Mouse (Mus musculus) hindbrain, embryonic 12.5 days (tissue): ENCODE measurements at regions not wholly inside any gene's neighbourhood (a gene's known extent, or its start where the extent isn't known, plus 50 kb on each side); places are given as distances from the start of the nearest gene placed in this dataset.

Experiments
- ATAC-seq: fragments of 200-750 bp; cut with Nextera tagmentation; 2 replicates; pipeline ENCODE4 v1.8.0; 2017; ENCODE audit warnings: moderate TSS enrichment; ENCODE audit not compliant: low FRiP score
- H3K27ac ChIP-seq: fragments of 300-500 bp; sonication (generic); 2 replicates; pipeline ENCODE4 v1.5.1; 2016; ENCODE audit warnings: mild to moderate bottlenecking
- H3K27me3 ChIP-seq: fragments of 300-500 bp; sonication (generic); 2 replicates; pipeline ENCODE4 v1.6.1; 2016; ENCODE audit warnings: mild to moderate bottlenecking
- H3K36me3 ChIP-seq: fragments of 300-500 bp; sonication (generic); 2 replicates; pipeline ENCODE4 v1.6.1; 2016; ENCODE audit warnings: mild to moderate bottlenecking
- H3K4me1 ChIP-seq: fragments of 300-500 bp; sonication (generic); 2 replicates; pipeline ENCODE4 v1.6.1; 2016
- H3K4me2 ChIP-seq: fragments of 300-500 bp; sonication (generic); replicated peaks from 2 replicates; pipeline ENCODE4 v1.6.1; 2016; ENCODE audit warnings: mild to moderate bottlenecking
- H3K4me3 ChIP-seq: fragments of 300-500 bp; sonication (generic); 2 replicates; pipeline ENCODE4 v1.5.1; 2016; ENCODE audit warnings: mild to moderate bottlenecking
- H3K9ac ChIP-seq: fragments of 300-500 bp; sonication (generic); 2 replicates; pipeline ENCODE4 v1.6.1; 2016; ENCODE audit warnings: mild to moderate bottlenecking, moderate library complexity
- H3K9me3 ChIP-seq: fragments of 300-500 bp; sonication (generic); replicated peaks from 2 replicates; pipeline ENCODE4 v1.6.1; 2016; ENCODE audit warnings: mild to moderate bottlenecking
- WGBS: fragments of 180-500 bp; shearing (Covaris S2); methylation state at CpG from one replicate; pipeline ENCODE4 v1.1.7; 2016; 5-methylcytosine and 5-hydroxymethylcytosine counted together

DNA sequence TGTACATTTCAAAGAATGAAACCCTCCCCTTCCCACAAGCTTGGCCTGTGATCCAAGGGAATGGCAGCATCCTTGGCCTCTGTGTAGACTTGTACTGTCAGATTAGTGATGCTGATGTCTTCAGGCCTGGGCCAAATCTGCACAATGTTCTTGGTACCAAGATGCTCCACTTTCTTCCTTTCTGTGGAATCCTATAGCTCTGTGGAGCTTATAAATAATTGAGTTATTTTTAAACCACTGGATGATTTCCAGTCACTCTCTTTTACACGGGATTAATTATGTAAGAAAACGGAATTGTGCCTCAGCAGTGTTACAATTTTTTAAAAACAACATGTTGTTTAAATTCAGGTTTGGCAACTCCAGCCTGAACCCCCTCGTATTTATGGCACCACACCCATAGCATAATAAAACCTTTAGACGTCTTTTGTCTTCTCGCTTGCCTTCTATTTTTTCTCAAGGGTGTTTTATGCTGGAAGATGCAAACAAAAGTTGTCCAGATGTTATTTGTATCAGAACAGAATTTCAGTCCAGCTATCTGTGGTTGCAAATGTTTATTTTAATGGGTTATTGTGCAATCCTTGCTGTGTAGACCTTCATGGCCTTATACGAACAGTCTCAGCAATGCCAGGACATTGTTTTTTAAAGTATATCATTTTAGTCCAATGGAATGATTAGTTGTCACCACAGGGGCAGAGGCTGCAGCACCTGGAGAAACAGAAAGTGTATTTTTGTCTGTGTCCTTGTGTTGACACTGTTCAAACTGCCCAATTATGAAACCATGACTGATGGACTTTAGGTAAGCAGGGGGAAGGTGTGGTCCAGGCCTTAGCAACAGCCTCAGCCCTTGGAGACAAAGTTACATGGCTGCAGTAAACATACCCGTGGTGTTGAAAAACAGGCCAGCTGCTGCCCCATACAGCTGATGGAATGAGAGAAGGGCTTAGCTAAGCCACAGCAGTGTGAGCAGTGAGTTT, 630.4 kb upstream of the Zeb2 start:
- H3K4me3 ChIP-seq: no peak overlapping the region
- no peak overlapping the region for H3K27ac ChIP-seq
- no peak overlapping the region for H3K9ac ChIP-seq
- no peak overlapping the region for H3K4me2 ChIP-seq
- WGBS: 82% methylated on average over 7 of the region's 7 CpGs
- no peaks in the 10 kb centered on the region for H3K9me3 ChIP-seq
- H3K27me3 ChIP-seq: no peaks in the 10 kb centered on the region
- no peaks in the 10 kb centered on the region for H3K36me3 ChIP-seq
- no peaks in the 10 kb centered on the region for H3K4me1 ChIP-seq
- ATAC-seq: no peak

DNA sequence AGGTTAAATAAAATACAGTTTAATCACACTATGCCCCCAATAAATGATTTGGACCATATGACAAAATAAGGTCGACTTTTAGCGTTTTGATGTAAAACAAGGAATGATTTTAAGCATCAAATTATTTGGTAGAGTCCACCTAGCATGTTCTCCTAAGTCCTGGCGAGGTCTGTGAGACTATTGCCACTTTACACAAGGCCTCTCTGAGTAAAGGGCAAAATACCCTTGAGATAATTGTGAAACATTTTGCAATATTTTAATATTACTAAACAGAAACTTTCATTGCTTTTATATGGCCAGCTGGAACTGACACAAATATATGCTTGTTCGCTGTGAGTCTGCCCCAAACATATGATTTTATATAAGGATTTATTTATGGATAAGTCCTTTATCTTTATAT, 629.4 kb upstream of the Zeb2 start:
- Histone ChIP-seq H3K27ac (no peak overlapping the region), H3K9me3 (no peaks in the 10 kb centered on the region), H3K27me3 (no peaks in the 10 kb centered on the region), H3K4me3 (no peak overlapping the region), H3K9ac (no peak overlapping the region), H3K36me3 (no peaks in the 10 kb centered on the region), H3K4me2 (no peak overlapping the region), H3K4me1 (no peaks in the 10 kb centered on the region)
- WGBS: 86% methylated on average over 4 of the region's 4 CpGs
- no peak for ATAC-seq

GRCm38 (mm10) chr2:45736278-45736677, 619.1 kb upstream of the Zeb2 start:
- Histone ChIP-seq H3K9me3 (no peaks in the 10 kb centered on the region), H3K4me2 (no peak overlapping the region), H3K9ac (no peak overlapping the region), H3K4me1 (no peaks in the 10 kb centered on the region), H3K36me3 (no peaks in the 10 kb centered on the region), H3K4me3 (no peak overlapping the region), H3K27me3 (no peaks in the 10 kb centered on the region), H3K27ac (no peak overlapping the region)
- no peak for ATAC-seq
- WGBS: 28% methylated on average over 2 of the region's 2 CpGs

GRCm38 (mm10) chr2:45713997-45714396, 596.8 kb upstream of the Zeb2 start:
- 89% methylated on average over 4 of the region's 4 CpGs for WGBS
- no peak overlapping the region for H3K9ac ChIP-seq
- H3K4me2 ChIP-seq: no peak overlapping the region
- H3K36me3 ChIP-seq: no peaks in the 10 kb centered on the region
- H3K9me3 ChIP-seq: no peaks in the 10 kb centered on the region
- no peaks in the 10 kb centered on the region for H3K4me1 ChIP-seq
- no peak overlapping the region for H3K4me3 ChIP-seq
- no peaks in the 10 kb centered on the region for H3K27me3 ChIP-seq
- H3K27ac ChIP-seq: no peak overlapping the region
- no peak for ATAC-seq

DNA sequence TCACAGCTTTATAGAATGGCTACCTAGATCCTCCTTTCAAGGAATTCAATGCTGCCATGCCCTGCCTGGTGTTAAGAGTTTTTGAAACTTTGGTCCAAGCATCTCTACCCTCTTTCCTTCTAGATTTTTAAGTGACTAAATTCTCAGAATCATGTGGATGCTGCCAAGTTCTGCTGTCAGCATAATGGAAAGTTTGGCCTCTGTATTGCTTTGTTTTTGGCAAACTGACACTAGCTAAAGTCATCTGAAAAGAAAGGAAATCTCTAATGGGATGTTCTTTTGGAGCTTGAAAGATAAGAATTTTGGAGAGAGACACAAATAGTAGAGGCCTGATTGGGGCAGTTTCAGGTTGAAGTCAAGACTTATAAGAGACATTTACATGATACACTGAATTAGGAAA, 589.8 kb upstream of the Zeb2 start:
- ATAC-seq: no peak
- H3K4me2 ChIP-seq: no peak overlapping the region
- H3K4me1 ChIP-seq: no peaks in the 10 kb centered on the region
- no peak overlapping the region for H3K27ac ChIP-seq
- H3K36me3 ChIP-seq: no peaks in the 10 kb centered on the region
- H3K9me3 ChIP-seq: no peaks in the 10 kb centered on the region
- H3K9ac ChIP-seq: no peak overlapping the region
- H3K4me3 ChIP-seq: no peak overlapping the region
- no peaks in the 10 kb centered on the region for H3K27me3 ChIP-seq

DNA sequence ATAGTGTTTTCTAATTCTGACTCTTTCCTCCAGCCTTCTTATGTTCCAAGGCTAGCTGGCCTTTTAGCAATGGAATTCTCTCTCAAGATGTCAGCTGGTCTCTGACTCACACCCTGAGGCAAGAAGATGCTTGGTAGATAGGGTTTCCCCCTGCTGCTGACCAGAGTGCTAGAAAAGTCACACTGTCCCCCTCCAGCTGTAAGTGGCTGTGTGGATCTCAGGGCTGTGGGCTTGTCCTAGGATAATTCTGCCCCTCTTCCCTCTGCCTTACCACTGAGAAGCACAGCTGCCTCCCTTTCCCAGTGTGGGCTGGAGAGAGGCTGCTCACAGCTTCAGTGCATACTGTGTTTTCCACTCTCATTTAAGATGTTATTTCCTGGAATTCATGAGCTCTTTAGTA, 585.3 kb upstream of the Zeb2 start:
- no peak overlapping the region for H3K4me2 ChIP-seq
- H3K4me1 ChIP-seq: no peaks in the 10 kb centered on the region
- no peak overlapping the region for H3K4me3 ChIP-seq
- no peaks in the 10 kb centered on the region for H3K9me3 ChIP-seq
- no peak for ATAC-seq
- H3K36me3 ChIP-seq: no peaks in the 10 kb centered on the region
- H3K9ac ChIP-seq: no peak overlapping the region
- no peaks in the 10 kb centered on the region for H3K27me3 ChIP-seq
- H3K27ac ChIP-seq: no peak overlapping the region

- Histone ChIP-seq H3K9me3 (no peaks in the 10 kb centered on the region), H3K36me3 (no peaks in the 10 kb centered on the region), H3K4me2 (no peak overlapping the region), H3K4me1 (no peaks in the 10 kb centered on the region), H3K27me3 (no peaks in the 10 kb centered on the region), H3K9ac (no peak overlapping the region), H3K4me3 (no peak overlapping the region), H3K27ac (no peak overlapping the region)
- ATAC-seq: no peak
- WGBS: 95% methylated on average over 1 of the region's 1 CpGs
Observed at GRCm38 (mm10) chr2:45700578-45700977, 583.4 kb upstream of the Zeb2 start.

GRCm38 (mm10) chr2:45693291-45694020, 576.3 kb upstream of the Zeb2 start:
- 36% methylated on average over 8 of the region's 8 CpGs for WGBS
- H3K9me3 ChIP-seq: no peaks in the 10 kb centered on the region
- no peak overlapping the region; the same call in 1 of the 2 replicates for H3K4me2 ChIP-seq
- no peak for ATAC-seq
- no peaks in the 10 kb centered on the region for H3K36me3 ChIP-seq
- H3K27me3 ChIP-seq: no peaks in the 10 kb centered on the region
- H3K27ac ChIP-seq: no peak overlapping the region
- peaks cover 5% of the 10 kb centered on the region; the same call in 1 of the 2 replicates for H3K4me1 ChIP-seq
- H3K9ac ChIP-seq: no peak overlapping the region
- H3K4me3 ChIP-seq: no peak overlapping the region

DNA sequence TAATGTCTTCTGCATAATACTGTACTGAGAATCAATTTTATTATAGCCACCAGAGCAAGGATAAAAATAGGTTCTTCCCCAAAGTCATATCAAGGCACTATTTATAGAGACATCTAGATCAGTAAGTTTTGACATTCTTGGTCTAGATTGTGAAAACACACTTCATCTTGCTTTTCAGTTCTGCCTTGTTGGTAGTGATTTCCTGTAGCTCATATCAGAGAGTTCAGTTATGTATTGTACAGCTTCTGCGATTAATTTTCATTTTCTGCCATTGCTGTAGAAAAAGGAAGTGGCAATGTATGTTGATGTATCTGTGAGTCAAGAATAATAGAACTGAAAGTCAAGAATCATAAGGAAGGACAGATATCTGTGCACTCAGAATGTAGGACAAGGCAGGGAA, 575.6 kb upstream of the Zeb2 start:
- no peak overlapping the region for H3K27ac ChIP-seq
- H3K27me3 ChIP-seq: no peaks in the 10 kb centered on the region
- no peak for ATAC-seq
- H3K4me2 ChIP-seq: no peak overlapping the region
- H3K4me1 ChIP-seq: peaks cover 5% of the 10 kb centered on the region; the same call in 1 of the 2 replicates
- no peak overlapping the region for H3K4me3 ChIP-seq
- WGBS: 85% methylated on average over 1 of the region's 1 CpGs
- no peaks in the 10 kb centered on the region for H3K36me3 ChIP-seq
- no peaks in the 10 kb centered on the region for H3K9me3 ChIP-seq
- H3K9ac ChIP-seq: no peak overlapping the region

- H3K9me3 ChIP-seq: no peaks in the 10 kb centered on the region
- H3K27me3 ChIP-seq: no peaks in the 10 kb centered on the region
- 87% methylated on average over 1 of the region's 1 CpGs for WGBS
Observed at GRCm38 (mm10) chr2:45688996-45689395, 571.8 kb upstream of the Zeb2 start.

GRCm38 (mm10) chr2:45681251-45681650, 564.1 kb upstream of the Zeb2 start:
- Histone ChIP-seq H3K9ac (no peak overlapping the region), H3K36me3 (no peaks in the 10 kb centered on the region), H3K4me2 (no peak overlapping the region), H3K4me3 (no peak overlapping the region), H3K27ac (no peak overlapping the region), H3K9me3 (no peaks in the 10 kb centered on the region), H3K27me3 (no peaks in the 10 kb centered on the region), H3K4me1 (no peaks in the 10 kb centered on the region)
- no peak for ATAC-seq
- 87% methylated on average over 1 of the region's 1 CpGs for WGBS

More at GRCm38 (mm10) chr2:45688996-45689395, 571.8 kb upstream of the Zeb2 start:
- peaks cover 5% of the 10 kb centered on the region; the same call in 1 of the 2 replicates for H3K4me1 ChIP-seq
- H3K36me3 ChIP-seq: no peaks in the 10 kb centered on the region
- H3K4me2 ChIP-seq: no peak overlapping the region
- no peak overlapping the region for H3K27ac ChIP-seq
- no peak for ATAC-seq
- H3K9ac ChIP-seq: no peak overlapping the region
- H3K4me3 ChIP-seq: no peak overlapping the region

DNA sequence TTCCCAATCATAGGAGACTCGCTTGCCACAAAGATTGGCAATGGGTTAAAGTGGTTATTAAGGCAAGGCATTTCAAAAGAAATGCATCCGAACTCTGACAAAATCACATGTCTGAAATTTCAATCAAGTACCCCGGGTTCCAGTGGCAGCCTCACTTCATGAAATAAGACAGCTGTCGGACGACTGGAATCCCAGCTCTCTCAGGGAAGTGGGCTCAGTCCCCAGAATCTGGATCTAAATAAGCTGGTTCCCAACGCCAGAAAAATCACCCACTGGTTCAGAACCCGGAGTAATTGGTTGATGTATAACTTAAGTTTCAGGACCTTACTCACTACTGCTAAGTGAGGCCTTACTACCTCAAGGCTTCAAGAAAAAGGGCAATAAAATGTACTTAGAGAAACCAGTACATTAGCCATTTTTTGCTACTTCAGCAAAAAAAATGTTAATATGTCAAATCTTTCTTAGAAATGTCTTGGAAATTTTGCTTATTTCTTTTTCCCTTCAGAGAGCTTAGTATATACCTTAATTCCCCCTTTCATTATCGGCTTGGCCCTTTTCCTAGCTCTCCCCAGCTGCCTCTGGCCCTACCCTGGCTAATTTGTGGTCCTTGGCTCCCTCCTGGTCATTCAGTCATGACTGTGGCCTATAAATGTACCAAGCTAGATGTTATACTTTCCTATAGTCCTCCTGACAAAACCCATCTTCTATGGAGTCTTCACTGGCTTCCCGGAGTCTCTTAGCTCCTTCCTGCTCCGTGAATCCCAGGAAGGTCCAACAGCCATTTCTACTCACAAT, 562.1 kb upstream of the Zeb2 start:
- H3K36me3 ChIP-seq: no peaks in the 10 kb centered on the region
- H3K27me3 ChIP-seq: no peaks in the 10 kb centered on the region
- no peak overlapping the region for H3K4me3 ChIP-seq
- no peak overlapping the region for H3K4me2 ChIP-seq
- no peak for ATAC-seq
- H3K9me3 ChIP-seq: no peaks in the 10 kb centered on the region
- H3K9ac ChIP-seq: no peak overlapping the region
- WGBS: 72% methylated on average over 10 of the region's 10 CpGs
- no peak overlapping the region for H3K27ac ChIP-seq
- no peaks in the 10 kb centered on the region for H3K4me1 ChIP-seq
